Mouse (Mus musculus) frontal cortex, postnatal 14 days (tissue): ENCODE data around the gene Wdr48.

ENCODE experiments used
- DNase-seq, 2 experiments: peaks; one replicate each; pipeline ENCODE4 v3.0.0; 2022; ENCODE audit warnings: low spot score in 2 of 2

Wdr48 gene

GRCm38 (mm10) chr9:119925120-119925657, 30.5 kb downstream of the Wdr48 start:
- no peak for DNase-seq

- DNase-seq = no peak
Observed at GRCm38 (mm10) chr9:119925729-119926128, 31.1 kb downstream of the Wdr48 start.

- no peak for DNase-seq
Observed at GRCm38 (mm10) chr9:119926497-119926896, 31.8 kb downstream of the Wdr48 start.

GRCm38 (mm10) chr9:119932358-119932757, 37.7 kb downstream of the Wdr48 start:
- DNase-seq = no peak

- DNase-seq = no peak
Observed at GRCm38 (mm10) chr9:119933675-119934074, 39.0 kb downstream of the Wdr48 start.

GRCm38 (mm10) chr9:119937005-119937773, 42.5 kb downstream of the Wdr48 start, which contains the start of the genes Gorasp1 and Ttc21a:
Gorasp1 (minus strand) TSS chr9:119937565.
Ttc21a (plus strand) TSS chr9:119937606.
- peak; percentile 84 to 86 for DNase-seq

GRCm38 (mm10) chr9:119938496-119938895, 43.8 kb downstream of the Wdr48 start:
- DNase-seq = no peak

GRCm38 (mm10) chr9:119939646-119940045, 45.0 kb downstream of the Wdr48 start:
- no peak for DNase-seq

- no peak for DNase-seq
Observed at GRCm38 (mm10) chr9:119941407-119941806, 46.7 kb downstream of the Wdr48 start.

GRCm38 (mm10) chr9:119941861-119942260, 47.2 kb downstream of the Wdr48 start:
- DNase-seq = no peak

GRCm38 (mm10) chr9:119943326-119943725, 48.6 kb downstream of the Wdr48 start:
- no peak for DNase-seq

GRCm38 (mm10) chr9:119945173-119945900, 50.7 kb downstream of the Wdr48 start:
- no peak for DNase-seq

- no peak for DNase-seq
Observed at GRCm38 (mm10) chr9:119948804-119949203, 54.1 kb downstream of the Wdr48 start.

GRCm38 (mm10) chr9:119950434-119950833, 55.8 kb downstream of the Wdr48 start:
- DNase-seq = no peak

GRCm38 (mm10) chr9:119951388-119951787, 56.7 kb downstream of the Wdr48 start:
- DNase-seq = no peak

GRCm38 (mm10) chr9:119958835-119959234, 64.2 kb downstream of the Wdr48 start:
- no peak for DNase-seq

- DNase-seq = no peak
Observed at GRCm38 (mm10) chr9:119962216-119962615, 67.5 kb downstream of the Wdr48 start.

- no peak for DNase-seq
Observed at GRCm38 (mm10) chr9:119962987-119963667, 68.4 kb downstream of the Wdr48 start.

- DNase-seq = no peak
Observed at GRCm38 (mm10) chr9:119964206-119964605, 69.5 kb downstream of the Wdr48 start.

GRCm38 (mm10) chr9:119965186-119965585, 70.5 kb downstream of the Wdr48 start:
- no peak for DNase-seq

GRCm38 (mm10) chr9:119966221-119966910, 71.7 kb downstream of the Wdr48 start:
- no peak for DNase-seq
